Mouse (Mus musculus) kidney, embryonic 16.5 days (tissue): ENCODE measurements around the gene Gstk1. TPM values are rescaled to one million over a fixed set of nuclear protein-coding genes. Genes with fewer than 3 reads are reported as not detected.

Experiments
- ATAC-seq: fragments of 200-750 bp; cut with Nextera tagmentation; 2 replicates; pipeline ENCODE4 v1.8.0; 2017; ENCODE audit warnings: moderate TSS enrichment; ENCODE audit not compliant: low FRiP score, low TSS enrichment
- H3K27ac ChIP-seq: fragments of 300-500 bp; sonication (generic); 2 replicates; pipeline ENCODE4 v1.5.1; 2014; ENCODE audit warnings: low read length
- H3K27me3 ChIP-seq: fragments of 300-500 bp; sonication (generic); 2 replicates; pipeline ENCODE4 v1.6.1; 2014; ENCODE audit warnings: low read length, control low read depth, mixed read lengths; ENCODE audit not compliant: insufficient read depth
- H3K36me3 ChIP-seq: fragments of 300-500 bp; sonication (generic); 2 replicates; pipeline ENCODE4 v1.6.1; 2014; ENCODE audit warnings: low read length, control low read depth, mixed read lengths; ENCODE audit not compliant: insufficient read depth
- H3K4me1 ChIP-seq: fragments of 300-500 bp; sonication (generic); 2 replicates; pipeline ENCODE4 v1.6.1; 2014; ENCODE audit warnings: low read length, control low read depth, mixed read lengths; ENCODE audit not compliant: insufficient read depth
- H3K4me2 ChIP-seq: fragments of 300-500 bp; sonication (generic); replicated peaks from 2 replicates; pipeline ENCODE4 v1.6.1; 2014; ENCODE audit warnings: low read depth, low read length
- H3K4me3 ChIP-seq: fragments of 300-500 bp; sonication (generic); 2 replicates; pipeline ENCODE4 v1.5.1; 2014; ENCODE audit warnings: mild to moderate bottlenecking, low read length
- H3K9ac ChIP-seq: fragments of 300-500 bp; sonication (generic); replicated peaks from 2 replicates; pipeline ENCODE4 v1.6.1; 2014; ENCODE audit warnings: low read length
- H3K9me3 ChIP-seq: fragments of 300-500 bp; sonication (generic); 2 replicates; pipeline ENCODE4 v1.6.1; 2016; ENCODE audit warnings: low read length, control low read depth
- WGBS: fragments of 180-500 bp; shearing (Covaris S2); extraction: QIAGEN DNeasy Blood & Tissue Kit; methylation state at CpG from one replicate; pipeline ENCODE4 v1.1.7; 2014; 5-methylcytosine and 5-hydroxymethylcytosine counted together
- polyA plus RNA-seq: library from polyadenylated mRNA; unstranded; fragments of >200 nt; fragmentation: Nextera tagmentation; extraction: Ambion mirVana; gene quantifications from 2 replicates; pipeline ENCODE4 v1.2.1, GENCODE M21; 2015

The Gstk1 gene
- polyA plus RNA-seq, result 36.7 and 37.8 TPM in 2 replicates

DNA sequence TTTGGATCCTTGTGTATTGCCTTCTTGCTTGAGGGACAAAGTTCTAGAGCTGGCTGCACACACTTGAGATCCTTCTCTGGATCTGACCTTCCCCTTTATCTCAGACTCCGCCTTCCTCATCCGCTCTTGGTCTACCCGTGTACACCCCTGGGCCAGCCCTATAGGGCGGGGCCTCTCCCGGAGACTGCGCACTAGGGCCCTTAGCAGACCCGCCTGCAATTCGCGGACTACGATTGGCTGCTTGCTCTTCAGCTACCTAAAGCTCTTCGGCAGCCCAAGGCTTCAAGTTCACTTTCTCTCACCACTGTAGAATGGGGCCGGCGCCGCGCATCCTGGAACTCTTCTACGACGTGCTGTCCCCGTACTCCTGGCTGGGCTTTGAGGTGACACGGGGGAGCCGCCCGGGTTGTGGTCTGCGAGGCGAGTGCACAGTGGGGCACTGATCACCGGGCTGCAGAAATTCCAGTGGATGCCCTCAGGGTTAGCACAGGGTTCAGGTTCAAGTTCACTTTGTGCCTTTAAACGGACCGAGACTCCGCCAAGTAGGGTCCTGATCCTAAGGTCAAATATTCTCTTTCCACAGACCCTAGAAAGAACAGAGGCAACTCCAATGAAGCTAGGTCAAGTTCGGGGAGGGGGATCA is at the start of gene Gstk1:
TSS of gene Gstk1 (plus strand) at position 225 of the 643 bp plus-strand sequence.
- Histone ChIP-seq H3K4me1 (no peaks in the 10 kb centered on the region), H3K27ac (no peak within 1 kb of the TSS), H3K9me3 (no peaks in the 10 kb centered on the region), H3K27me3 (no peaks in the 10 kb centered on the region), H3K4me3 (peak within 1 kb of the TSS; percentile 48), H3K36me3 (no peaks in the 10 kb centered on the region), H3K4me2 (peak within 1 kb of the TSS; percentile 58), H3K9ac (peak within 1 kb of the TSS; percentile 51)
- peak; percentile 100 for ATAC-seq
- WGBS, result 2% methylated on average over 28 of the region's 28 CpGs

DNA sequence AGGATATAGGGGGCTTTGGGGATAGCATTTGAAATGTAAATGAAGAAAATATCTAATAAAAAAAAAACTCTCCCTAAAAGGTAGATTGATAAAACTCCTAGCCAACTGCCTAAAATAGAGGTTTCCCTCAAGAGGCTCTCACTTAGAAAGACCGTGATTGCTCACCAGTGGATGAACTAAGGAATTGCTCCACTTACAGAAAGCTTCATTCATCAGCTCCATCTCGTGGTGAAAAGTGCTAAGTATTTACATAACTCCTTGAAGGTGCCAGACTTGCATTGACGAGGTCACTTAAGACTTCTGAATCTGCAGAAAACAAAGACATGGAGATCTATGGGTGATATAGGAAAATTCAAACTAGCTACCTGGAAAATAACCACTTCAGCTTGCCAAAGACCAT is 48.0 kb upstream of the Gstk1 start:
- no peaks in the 10 kb centered on the region for H3K9me3 ChIP-seq
- H3K4me2 ChIP-seq, result no peak overlapping the region
- WGBS, result 40% methylated on average over 3 of the region's 3 CpGs
- no peak for ATAC-seq
- H3K4me3 ChIP-seq, result no peak overlapping the region
- no peaks in the 10 kb centered on the region for H3K4me1 ChIP-seq
- H3K9ac ChIP-seq, result no peak overlapping the region
- no peaks in the 10 kb centered on the region for H3K27me3 ChIP-seq
- no peak overlapping the region for H3K27ac ChIP-seq
- H3K36me3 ChIP-seq, result no peaks in the 10 kb centered on the region

DNA sequence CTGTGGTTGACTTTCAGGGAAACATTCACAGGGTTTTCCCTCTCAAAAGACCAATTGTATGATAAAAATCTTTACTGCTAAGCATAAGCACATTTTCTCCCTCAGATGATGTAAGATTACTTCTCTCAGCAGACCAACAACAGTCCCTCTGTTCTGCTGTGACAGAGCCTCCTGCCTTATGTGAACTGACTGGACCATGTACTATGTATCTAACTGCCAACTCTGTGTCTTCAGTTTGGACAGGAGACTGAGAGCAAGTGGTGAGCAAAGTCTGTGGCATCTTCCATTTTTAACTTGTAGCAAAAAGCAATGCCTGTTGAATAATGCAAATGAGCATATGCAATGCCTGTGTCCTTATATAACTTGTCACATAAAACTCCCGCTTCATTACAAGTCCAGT is 46.2 kb upstream of the Gstk1 start:
- no peak for ATAC-seq
- Histone ChIP-seq H3K4me1 (no peaks in the 10 kb centered on the region), H3K27ac (no peak overlapping the region), H3K4me3 (no peak overlapping the region), H3K4me2 (no peak overlapping the region), H3K9me3 (no peaks in the 10 kb centered on the region), H3K36me3 (no peaks in the 10 kb centered on the region), H3K9ac (no peak overlapping the region), H3K27me3 (no peaks in the 10 kb centered on the region)
- 71% methylated on average over 1 of the region's 1 CpGs for WGBS

DNA sequence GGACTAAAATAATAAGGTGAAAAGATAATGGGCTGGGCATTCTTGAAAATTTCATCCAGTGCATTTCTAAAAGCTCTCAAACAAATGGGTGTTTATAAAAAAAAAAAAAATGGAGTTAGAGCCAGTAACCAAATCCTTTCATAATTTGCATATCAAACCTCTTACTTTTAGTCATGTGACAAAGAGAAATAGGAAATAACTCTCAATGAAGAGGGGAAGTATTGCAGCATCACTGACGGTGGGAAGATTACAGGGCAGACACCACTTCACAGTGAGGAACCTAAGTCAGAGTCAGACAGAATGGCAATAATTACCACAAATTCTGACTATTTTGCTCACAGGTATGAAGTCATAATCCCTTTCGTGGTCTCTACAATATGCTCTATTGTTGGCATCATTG is 30.7 kb upstream of the Gstk1 start, which contains the start of gene Tas2r144:
TSS of gene Tas2r144 (plus strand) at position 301 of the 400 bp plus-strand sequence.
- 93% methylated on average over 2 of the region's 2 CpGs for WGBS

DNA sequence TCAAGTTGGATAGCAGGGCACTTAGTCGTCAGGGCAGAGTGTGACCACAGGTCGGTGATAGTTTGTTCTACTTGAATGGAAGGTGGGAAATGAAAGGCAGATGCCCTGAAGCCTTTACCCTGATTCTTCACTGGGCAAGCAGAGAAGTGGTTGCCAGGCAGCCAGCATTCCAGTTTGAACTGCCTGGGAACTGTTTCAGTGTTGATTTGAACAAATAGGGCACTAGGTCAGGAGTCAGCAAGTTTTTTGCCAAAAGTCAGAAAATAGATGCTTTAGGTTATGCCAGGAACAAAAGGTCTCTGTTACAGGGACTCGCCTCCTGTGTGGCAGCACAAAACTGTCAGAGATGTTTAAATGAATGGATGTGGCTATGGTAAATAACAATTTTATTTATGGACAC is 23.4 kb upstream of the Gstk1 start:
- H3K27ac ChIP-seq, result no peak overlapping the region
- no peak overlapping the region for H3K4me3 ChIP-seq
- H3K27me3 ChIP-seq, result no peaks in the 10 kb centered on the region; the same call in 1 of the 2 replicates
- ATAC-seq, result no peak
- WGBS, result 58% methylated on average over 3 of the region's 3 CpGs
- H3K9me3 ChIP-seq, result no peaks in the 10 kb centered on the region
- H3K36me3 ChIP-seq, result no peaks in the 10 kb centered on the region
- H3K4me1 ChIP-seq, result no peaks in the 10 kb centered on the region
- no peak overlapping the region for H3K9ac ChIP-seq
- H3K4me2 ChIP-seq, result no peak overlapping the region

More for the DNA sequence above, 30.7 kb upstream of the Gstk1 start, which contains the start of gene Tas2r144:
- no peaks in the 10 kb centered on the region for H3K9me3 ChIP-seq
- no peak within 1 kb of the TSS for H3K27ac ChIP-seq
- ATAC-seq, result no peak
- no peak within 1 kb of the TSS for H3K4me3 ChIP-seq
- no peak within 1 kb of the TSS for H3K9ac ChIP-seq
- H3K4me2 ChIP-seq, result no peak within 1 kb of the TSS
- H3K4me1 ChIP-seq, result no peaks in the 10 kb centered on the region
- H3K27me3 ChIP-seq, result no peaks in the 10 kb centered on the region
- no peaks in the 10 kb centered on the region for H3K36me3 ChIP-seq

DNA sequence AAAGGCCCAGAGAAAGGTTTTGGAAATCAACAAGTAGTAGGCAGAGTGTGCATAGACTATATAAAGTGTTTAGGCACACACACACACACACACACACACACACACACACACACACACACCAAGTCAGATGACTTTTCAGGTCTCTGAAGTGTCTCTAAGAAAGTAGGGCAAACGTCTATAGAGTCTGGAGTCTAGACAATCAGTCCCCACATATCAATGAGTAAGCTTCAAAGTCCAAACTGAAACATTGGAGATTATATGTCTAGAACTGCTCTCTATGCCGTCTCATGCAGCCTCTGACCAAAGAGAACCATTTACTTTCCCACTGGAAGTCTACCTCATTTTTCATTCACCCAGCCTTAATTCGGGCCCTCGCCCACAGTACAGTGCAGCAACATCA is 20.7 kb upstream of the Gstk1 start:
- H3K9ac ChIP-seq, result no peak overlapping the region
- 74% methylated on average over 4 of the region's 4 CpGs for WGBS

DNA sequence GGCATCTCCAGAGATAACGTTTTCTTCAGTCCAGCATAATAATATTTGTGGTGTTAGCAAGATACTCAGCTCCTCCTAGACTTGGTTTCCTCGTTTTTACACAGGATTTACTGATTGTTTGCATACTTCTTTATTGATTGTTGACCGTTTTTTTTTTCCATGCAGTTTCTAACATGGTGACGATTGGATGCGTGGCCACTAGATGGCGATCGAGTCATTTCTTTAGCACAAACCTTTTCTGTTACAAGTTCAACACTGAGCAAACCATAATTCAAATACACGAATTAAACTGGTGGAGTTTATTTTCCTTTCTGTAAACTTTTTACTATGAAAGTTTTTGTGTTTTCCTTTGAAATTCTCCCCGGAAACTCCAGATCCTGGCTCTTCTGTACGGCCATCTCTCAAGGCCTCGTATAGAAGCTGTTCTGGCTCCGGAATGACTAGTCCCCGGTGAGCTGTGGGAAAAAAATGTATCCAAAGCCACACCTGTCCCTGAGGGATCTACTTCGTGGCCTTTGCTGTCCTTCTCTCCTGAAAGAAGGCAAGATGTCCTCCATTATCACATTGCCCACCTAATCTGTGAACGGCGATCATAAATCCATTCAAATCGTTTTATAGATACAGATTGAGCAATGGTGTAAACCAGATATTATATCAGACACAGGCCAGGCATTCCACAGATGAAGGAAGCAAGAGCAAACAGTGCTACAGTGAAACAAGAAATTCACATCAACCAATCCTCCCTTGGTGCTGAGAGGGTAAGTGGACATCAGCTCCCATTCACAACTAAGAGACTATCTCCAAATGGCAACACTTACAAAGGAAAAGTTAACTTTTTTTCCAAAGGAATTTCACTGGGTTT is 18.3 kb upstream of the Gstk1 start:
- no peaks in the 10 kb centered on the region for H3K4me1 ChIP-seq
- H3K4me2 ChIP-seq, result no peak overlapping the region
- H3K4me3 ChIP-seq, result no peak overlapping the region
- no peaks in the 10 kb centered on the region; the same call in 1 of the 2 replicates for H3K27me3 ChIP-seq
- H3K27ac ChIP-seq, result no peak overlapping the region
- no peaks in the 10 kb centered on the region for H3K9me3 ChIP-seq
- WGBS, result 32% methylated on average over 17 of the region's 17 CpGs
- H3K9ac ChIP-seq, result no peak overlapping the region
- no peaks in the 10 kb centered on the region for H3K36me3 ChIP-seq
- no peak for ATAC-seq

More for the DNA sequence above, 20.7 kb upstream of the Gstk1 start:
- H3K4me1 ChIP-seq, result no peaks in the 10 kb centered on the region
- H3K9me3 ChIP-seq, result no peaks in the 10 kb centered on the region
- ATAC-seq, result no peak
- no peaks in the 10 kb centered on the region for H3K36me3 ChIP-seq
- H3K4me2 ChIP-seq, result no peak overlapping the region
- no peaks in the 10 kb centered on the region; the same call in 1 of the 2 replicates for H3K27me3 ChIP-seq
- no peak overlapping the region for H3K27ac ChIP-seq
- no peak overlapping the region for H3K4me3 ChIP-seq

DNA sequence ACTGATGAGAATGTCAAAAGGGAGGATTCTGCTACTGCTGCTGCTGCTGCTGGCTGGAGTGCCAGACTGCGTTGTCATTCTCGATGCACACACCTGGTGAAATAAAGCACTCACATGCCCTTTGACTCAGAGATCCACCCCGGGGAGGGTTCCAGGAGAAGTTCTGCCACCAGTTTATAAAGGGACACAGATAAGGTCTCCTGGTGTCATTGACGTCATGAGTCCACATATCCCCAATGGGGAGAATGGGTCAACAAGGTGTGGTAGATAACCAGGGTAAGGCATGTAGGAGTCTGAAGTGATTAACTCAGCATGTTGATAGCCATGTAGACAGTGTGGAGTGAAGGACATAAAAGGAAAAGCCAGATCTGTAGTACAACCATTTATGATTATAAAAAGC is 16.1 kb upstream of the Gstk1 start:
- 65% methylated on average over 4 of the region's 4 CpGs for WGBS
- H3K27me3 ChIP-seq, result no peaks in the 10 kb centered on the region
- ATAC-seq, result no peak

DNA sequence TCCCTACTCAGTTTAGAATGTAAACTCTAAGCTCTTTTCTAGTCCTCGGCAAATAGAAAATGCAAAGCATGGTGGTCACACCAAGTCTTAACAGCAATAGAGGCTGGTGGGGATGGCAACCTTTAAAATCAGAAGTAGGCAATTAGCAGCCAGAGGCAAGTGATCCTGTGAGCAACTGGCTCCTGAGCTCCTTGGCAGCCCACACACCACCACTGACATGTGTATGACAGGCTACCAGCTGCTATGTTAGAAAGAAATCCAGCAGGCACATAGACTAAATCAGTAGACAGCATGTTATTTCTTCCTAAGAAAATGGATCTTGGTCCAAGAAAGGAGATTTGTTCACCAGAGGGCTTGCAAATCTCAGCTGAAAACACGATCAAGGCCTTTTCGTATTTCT is 14.5 kb upstream of the Gstk1 start:
- Histone ChIP-seq H3K36me3 (no peaks in the 10 kb centered on the region), H3K4me2 (no peak overlapping the region), H3K4me1 (no peaks in the 10 kb centered on the region), H3K4me3 (no peak overlapping the region), H3K9ac (no peak overlapping the region), H3K27ac (no peak overlapping the region), H3K9me3 (no peaks in the 10 kb centered on the region), H3K27me3 (no peaks in the 10 kb centered on the region)
- no peak for ATAC-seq
- 92% methylated on average over 3 of the region's 3 CpGs for WGBS

More for the DNA sequence above, 16.1 kb upstream of the Gstk1 start:
- no peaks in the 10 kb centered on the region for H3K9me3 ChIP-seq
- no peak overlapping the region for H3K4me3 ChIP-seq
- no peak overlapping the region for H3K27ac ChIP-seq
- no peak overlapping the region for H3K4me2 ChIP-seq
- no peaks in the 10 kb centered on the region for H3K4me1 ChIP-seq
- no peak overlapping the region for H3K9ac ChIP-seq
- no peaks in the 10 kb centered on the region for H3K36me3 ChIP-seq
